Mouse (Mus musculus): ENCODE data around the gene Psmd11.
A peak's percentile ranks its signal among the peaks of the same experiment; 100 is the strongest.
"Not testable (repeated sequence)": the region's sequence is repeated elsewhere in the genome, so short reads cannot be mapped to it uniquely, and the experiment has no call there.

Psmd11 gene

GRCm38 (mm10) chr11:80426029-80426813 lies 2.2 kb upstream of the Psmd11 start:
- not testable (repeated sequence) for DNase-seq (ENCODE audit: low read depth, low spot score)

DNA sequence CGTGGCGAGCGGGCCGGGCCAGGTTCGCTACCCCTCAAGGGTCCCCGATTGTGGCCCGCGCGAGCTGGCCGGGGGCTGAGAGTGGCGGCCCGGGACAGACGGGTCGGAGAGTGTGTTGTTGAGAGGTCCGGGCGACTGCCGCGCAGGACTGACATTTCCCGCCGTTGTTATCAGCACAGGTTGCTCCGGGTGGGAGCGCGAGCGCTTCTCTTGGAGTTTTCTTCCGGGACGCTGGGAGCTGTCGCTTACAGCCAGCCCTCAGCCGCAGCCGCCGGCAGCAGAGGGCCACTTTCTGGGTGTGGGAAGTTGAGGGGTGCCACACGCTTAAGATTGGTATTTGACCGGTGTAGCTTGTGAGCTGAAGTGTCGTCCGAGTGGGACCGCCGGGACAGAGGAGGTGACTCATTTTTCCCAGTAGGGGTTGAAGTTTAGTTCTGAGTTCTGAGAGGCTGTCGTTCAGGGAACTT lies 627 bp downstream of the Psmd11 start:
- DNase-seq (ENCODE audit: low read depth, low spot score), result no peak

- DNase-seq (ENCODE audit: low read depth, low spot score), result no peak
Measured at GRCm38 (mm10) chr11:80429500-80430166, 1.2 kb downstream of the Psmd11 start.

DNA sequence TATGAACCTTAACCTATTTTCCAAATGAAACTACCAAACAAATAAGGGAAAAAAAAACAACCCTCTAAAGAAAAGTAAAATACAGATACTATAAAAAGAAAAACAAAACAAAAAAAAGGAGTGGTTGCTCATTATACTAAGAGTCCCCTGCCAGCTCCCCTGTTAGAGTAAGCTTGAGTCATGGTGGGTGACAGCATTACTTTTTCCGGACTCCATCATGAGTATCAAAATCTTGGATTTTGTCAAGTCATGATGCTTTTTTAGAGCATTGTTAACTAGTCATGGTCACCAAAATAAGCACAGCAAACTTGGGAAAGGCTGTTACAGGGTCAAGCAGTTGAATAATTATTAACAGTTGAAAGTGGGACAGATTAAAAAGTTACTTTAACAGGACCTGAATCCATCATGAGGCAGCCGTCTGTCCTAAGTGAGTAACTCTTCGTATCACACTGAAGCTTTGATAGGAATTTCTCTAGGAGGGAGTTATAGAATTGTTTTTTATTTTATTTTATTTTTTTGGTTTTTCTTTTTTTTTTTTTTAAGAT lies 2.0 kb downstream of the Psmd11 start:
- DNase-seq (ENCODE audit: low read depth, low spot score), result no peak

GRCm38 (mm10) chr11:80446916-80447315 lies 18.5 kb downstream of the Psmd11 start:
- no peak for DNase-seq (ENCODE audit: low read depth, low spot score)

DNA sequence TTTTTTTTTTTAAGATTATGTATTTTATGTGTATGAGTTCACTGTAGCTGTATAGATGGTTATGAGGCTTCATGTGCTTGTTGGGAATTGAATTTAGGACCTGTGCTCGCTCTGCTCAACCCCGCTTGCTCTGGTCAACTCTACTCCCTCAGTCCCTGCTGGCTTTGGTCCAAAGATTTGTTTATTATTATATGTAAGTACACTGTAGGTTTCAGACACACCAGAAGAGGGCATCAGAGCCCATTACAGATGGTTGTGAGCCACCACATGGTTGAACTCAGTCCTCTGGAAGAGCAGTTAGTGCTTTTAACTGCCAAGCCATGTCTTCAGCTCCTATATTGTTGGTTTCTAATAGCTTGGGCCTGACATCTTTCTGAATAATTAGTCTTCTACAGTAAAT lies 21.4 kb downstream of the Psmd11 start:
- no peak for DNase-seq (ENCODE audit: low read depth, low spot score)

DNA sequence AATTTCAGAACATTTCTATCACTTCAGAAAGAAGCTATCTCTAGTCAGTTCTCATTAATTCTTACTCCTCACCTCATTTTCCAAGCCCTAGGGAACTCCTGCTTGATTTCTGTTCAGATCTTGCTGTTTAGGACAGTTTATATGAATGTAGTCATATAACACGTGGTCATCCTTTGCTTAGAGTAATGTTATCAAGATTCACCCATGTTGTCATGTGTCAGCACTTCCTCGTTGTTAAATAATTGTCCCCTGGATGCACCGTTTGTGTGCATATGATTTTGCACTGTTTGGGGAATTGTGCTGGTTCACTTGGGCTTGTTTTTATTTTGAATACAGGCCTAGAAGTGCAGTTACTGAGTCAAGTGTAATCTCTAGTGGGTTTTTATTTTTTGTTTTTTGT lies 23.8 kb downstream of the Psmd11 start:
- DNase-seq (ENCODE audit: low read depth, low spot score), result no peak

DNA sequence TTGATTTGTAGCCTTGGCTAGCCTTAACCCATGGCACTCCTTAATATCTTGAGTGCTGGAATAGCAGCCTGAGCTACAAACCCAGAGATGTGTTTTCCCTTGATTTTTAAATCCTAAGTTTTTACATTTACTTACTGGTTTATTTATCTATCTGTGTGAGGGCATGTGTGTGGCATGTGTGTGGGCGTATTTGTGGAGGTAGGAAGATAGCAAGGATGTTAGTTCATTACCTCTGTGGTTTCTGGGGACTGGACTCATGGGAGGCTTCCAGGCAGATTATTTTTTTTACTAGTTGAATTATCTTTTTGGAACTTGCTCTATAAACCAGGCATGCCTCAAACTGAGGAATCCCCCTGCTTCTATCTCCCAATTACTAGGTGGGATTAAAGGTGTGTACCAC lies 24.8 kb downstream of the Psmd11 start:
- DNase-seq (ENCODE audit: low read depth, low spot score), result no peak

DNA sequence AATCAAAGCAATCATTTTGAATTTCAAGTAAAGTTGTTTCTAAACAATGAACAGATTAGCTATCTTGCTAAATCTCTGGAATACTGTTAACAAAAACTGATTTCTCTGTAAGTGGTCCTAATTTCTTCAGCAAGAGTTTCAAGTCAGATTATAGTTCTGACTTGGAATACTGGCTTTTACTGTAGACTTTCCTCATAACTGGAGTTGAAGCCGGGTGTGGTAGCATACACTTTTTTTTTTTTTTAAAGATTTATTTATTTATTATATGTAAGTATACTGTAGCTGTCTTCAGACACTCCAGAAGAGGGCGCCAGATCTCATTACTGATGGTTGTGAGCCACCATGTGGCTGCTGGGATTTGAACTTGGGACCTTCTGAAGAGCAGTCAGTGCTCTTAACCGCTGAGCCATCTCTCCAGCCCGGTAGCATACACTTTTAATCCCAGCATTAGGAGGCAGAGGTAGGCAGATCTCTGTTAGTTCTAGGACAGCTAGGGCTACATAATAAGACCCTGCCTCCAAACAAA lies 35.3 kb downstream of the Psmd11 start:
- DNase-seq (ENCODE audit: low read depth, low spot score), result not testable (repeated sequence)

GRCm38 (mm10) chr11:80471836-80472605 lies 43.6 kb downstream of the Psmd11 start:
- no peak for DNase-seq (ENCODE audit: low read depth, low spot score)

DNA sequence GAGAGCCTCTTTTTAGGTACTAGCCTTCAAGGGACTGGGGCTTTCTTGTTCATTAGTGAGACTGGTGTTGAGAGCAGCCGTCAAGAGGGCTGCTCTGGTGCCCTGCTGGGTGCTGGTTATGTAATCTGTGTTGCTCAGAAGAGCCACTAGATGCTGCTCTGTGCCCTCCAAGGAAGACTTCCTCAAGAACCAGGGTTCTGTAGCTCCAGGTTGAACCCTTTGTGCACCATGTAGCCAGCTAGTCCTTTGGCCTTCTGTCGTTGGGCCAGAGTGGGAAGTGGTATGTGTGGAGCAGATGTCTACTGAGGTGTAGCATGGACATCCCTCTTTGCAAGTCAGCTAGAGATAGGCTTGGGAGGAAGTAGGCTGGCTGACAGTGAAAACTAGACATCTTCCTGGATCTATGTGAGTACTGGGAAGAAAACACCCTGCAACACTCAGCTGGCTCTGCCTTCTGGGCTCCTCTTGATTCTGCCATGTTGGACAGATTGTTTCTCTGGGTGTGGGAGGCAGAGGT lies 45.8 kb downstream of the Psmd11 start:
- DNase-seq (ENCODE audit: low read depth, low spot score), result no peak

DNA sequence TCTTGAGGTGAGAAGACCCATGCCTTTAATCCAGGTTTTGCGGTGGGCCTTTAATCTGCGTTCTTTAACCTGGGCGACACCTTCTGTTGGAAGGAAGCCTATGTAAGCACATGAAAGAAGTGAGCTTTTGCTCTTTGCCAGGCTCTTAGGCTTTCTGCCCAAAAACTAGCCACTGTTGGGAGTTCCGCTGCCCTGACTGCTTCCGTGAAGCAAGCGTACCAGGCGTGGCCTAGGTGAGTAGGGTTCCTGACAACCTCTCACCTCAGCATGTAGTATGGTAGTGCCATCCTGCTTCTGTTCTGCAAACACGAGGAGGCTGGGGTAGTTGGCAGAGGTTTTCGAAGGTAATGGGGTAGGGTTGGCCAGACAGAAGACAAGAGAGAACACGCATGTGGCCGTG lies 46.4 kb downstream of the Psmd11 start:
- no peak for DNase-seq (ENCODE audit: low read depth, low spot score)

- no peak for DNase-seq (ENCODE audit: low read depth, low spot score)
Measured at GRCm38 (mm10) chr11:80475544-80475943, 47.1 kb downstream of the Psmd11 start.

DNA sequence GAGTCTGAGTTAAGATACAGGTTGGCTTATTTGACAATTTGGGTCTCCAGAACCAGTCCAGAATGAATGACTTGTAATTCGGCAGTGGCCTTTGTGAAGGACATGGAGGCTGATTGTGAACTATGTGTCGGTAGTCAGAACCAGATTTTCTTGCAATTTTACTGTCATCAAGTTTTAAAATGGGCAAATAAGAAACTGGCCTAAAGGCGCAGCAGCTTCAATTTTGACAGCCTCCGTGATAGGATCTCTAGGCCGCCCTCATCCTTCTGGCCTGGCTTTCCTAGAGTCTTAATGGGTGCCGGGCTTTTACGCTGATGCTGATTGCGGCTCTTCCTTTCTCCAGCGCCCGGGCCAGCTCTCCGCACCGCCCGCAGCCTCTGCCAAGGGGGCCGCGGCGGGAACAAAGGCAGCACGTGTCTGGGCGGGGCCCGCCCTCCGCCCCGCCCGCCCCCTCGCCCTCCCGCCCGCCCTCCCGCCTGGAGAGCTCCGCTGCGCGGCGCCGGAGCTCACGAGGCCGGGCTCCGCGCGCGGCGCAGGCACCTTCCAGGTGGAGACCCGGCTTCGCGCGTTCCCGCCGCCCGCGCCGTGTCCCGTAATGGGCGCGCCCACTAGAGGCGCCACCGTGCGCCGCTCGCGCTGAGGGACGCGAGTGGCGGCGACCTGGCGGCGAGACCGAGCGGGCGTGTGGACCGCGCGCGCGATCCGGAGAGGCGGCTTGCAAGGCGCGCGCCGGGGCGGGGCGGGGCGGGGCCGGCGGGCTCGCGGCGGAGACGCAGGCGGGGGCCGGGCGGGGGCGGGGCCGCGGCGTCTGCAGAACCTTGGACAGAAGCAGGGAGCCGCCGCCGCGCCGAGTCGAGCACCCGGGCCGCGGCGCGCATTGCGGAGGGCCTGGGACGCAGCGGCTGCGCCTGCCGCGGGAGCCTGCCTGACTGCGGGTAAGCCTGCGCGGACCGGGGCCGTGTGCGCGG lies 48.1 kb downstream of the Psmd11 start, which contains the start of gene Cdk5r1:
Gene Cdk5r1, plus strand, starts transcription at position 802 of the 968 bp plus-strand sequence.
- peak; percentile 98 for DNase-seq (ENCODE audit: low read depth, low spot score)

GRCm38 (mm10) chr11:80477341-80478199 lies 49.2 kb downstream of the Psmd11 start:
- peak; percentile 46 for DNase-seq (ENCODE audit: low read depth, low spot score)

GRCm38 (mm10) chr11:80478694-80479412 lies 50.4 kb downstream of the Psmd11 start:
- DNase-seq (ENCODE audit: low read depth, low spot score), result no peak

GRCm38 (mm10) chr11:80479425-80479824 lies 51.0 kb downstream of the Psmd11 start:
- no peak for DNase-seq (ENCODE audit: low read depth, low spot score)

Measured in retina, postnatal 7 days (tissue).